Mouse (Mus musculus) lung, embryonic 16.5 days (tissue): ENCODE results near the gene Mrps7. TPM values are rescaled to one million over a fixed set of nuclear protein-coding genes. Genes with fewer than 3 reads are reported as not detected.

Experiments used
- ATAC-seq: fragments of 200-750 bp; cut with Nextera tagmentation; 2 replicates; pipeline ENCODE4 v1.8.0; 2017; ENCODE audit warnings: low read depth, mild to moderate bottlenecking, moderate library complexity
- H3K27ac ChIP-seq: fragments of 300-500 bp; sonication (generic); 2 replicates; pipeline ENCODE4 v1.5.1; 2014; ENCODE audit warnings: mild to moderate bottlenecking, control low read depth, low read length
- H3K27me3 ChIP-seq: fragments of 300-500 bp; sonication (generic); 2 replicates; pipeline ENCODE4 v1.6.1; 2014; ENCODE audit warnings: low read depth, low read length, mixed read lengths; ENCODE audit not compliant: control insufficient read depth, insufficient read depth
- H3K36me3 ChIP-seq: fragments of 300-500 bp; sonication (generic); 2 replicates; pipeline ENCODE4 v1.6.1; 2014; ENCODE audit warnings: low read length; ENCODE audit not compliant: control insufficient read depth, insufficient read depth
- H3K4me1 ChIP-seq: fragments of 300-500 bp; sonication (generic); replicated peaks from 2 replicates; pipeline ENCODE4 v1.6.1; 2014; ENCODE audit warnings: low read length, mixed read lengths; ENCODE audit not compliant: control insufficient read depth, insufficient read depth
- H3K4me2 ChIP-seq: fragments of 300-500 bp; sonication (generic); 2 replicates; pipeline ENCODE4 v1.6.1; 2014; ENCODE audit warnings: low read depth, low read length, control low read depth
- H3K4me3 ChIP-seq: fragments of 300-500 bp; sonication (generic); 2 replicates; pipeline ENCODE4 v1.5.1; 2014; ENCODE audit warnings: mild to moderate bottlenecking, low read length, control low read depth
- H3K9ac ChIP-seq: fragments of 300-500 bp; sonication (generic); 2 replicates; pipeline ENCODE4 v1.6.1; 2014; ENCODE audit warnings: low read length, control low read depth
- H3K9me3 ChIP-seq: fragments of 300-500 bp; sonication (generic); 2 replicates; pipeline ENCODE4 v1.6.1; 2016; ENCODE audit warnings: low read length; ENCODE audit not compliant: control insufficient read depth
- WGBS: fragments of 180-500 bp; shearing (Covaris S2); extraction: QIAGEN DNeasy Blood & Tissue Kit; methylation state at CpG from one replicate; pipeline ENCODE4 v1.1.7; 2014; 5-methylcytosine and 5-hydroxymethylcytosine counted together
- polyA plus RNA-seq: library from polyadenylated mRNA; unstranded; fragments of >200 nt; fragmentation: Nextera tagmentation; extraction: Ambion mirVana; gene quantifications from 2 replicates; pipeline ENCODE4 v1.2.1, GENCODE M21; 2015

Mrps7 gene
- polyA plus RNA-seq, 1 experiment from 2014 or later: 87.6 TPM

GRCm38 (mm10) chr11:115614346-115615107 lies 10.8 kb downstream of the Mrps7 start:
- Histone ChIP-seq H3K9me3 (no peaks in the 10 kb centered on the region), H3K36me3 (0 out of 2 replicates have a peak, but pooled peaks cover 3% of the 10 kb centered on the region), H3K4me2 (no peak overlapping the region), H3K27ac (no peak overlapping the region), H3K4me1 (peaks cover 14% of the 10 kb centered on the region), H3K9ac (no peak overlapping the region), H3K4me3 (no peak overlapping the region), H3K27me3 (no peaks in the 10 kb centered on the region)
- no peak for ATAC-seq
- WGBS: 79% methylated on average over 10 of the region's 10 CpGs

GRCm38 (mm10) chr11:115615108-115615825 lies 11.5 kb downstream of the Mrps7 start:
- H3K36me3 ChIP-seq: 0 out of 2 replicates have a peak, but pooled peaks cover 4% of the 10 kb centered on the region
- H3K4me1 ChIP-seq: peaks cover 14% of the 10 kb centered on the region
- H3K27me3 ChIP-seq: no peaks in the 10 kb centered on the region
- no peaks in the 10 kb centered on the region for H3K9me3 ChIP-seq
- WGBS: 73% methylated on average over 15 of the region's 15 CpGs
- peak overlapping the region; percentile 18; the same call in 1 of the 2 replicates for H3K9ac ChIP-seq
- H3K4me2 ChIP-seq: no peak overlapping the region
- ATAC-seq: no peak
- H3K27ac ChIP-seq: no peak overlapping the region; the same call in 1 of the 2 replicates
- H3K4me3 ChIP-seq: no peak overlapping the region

GRCm38 (mm10) chr11:115615875-115616274 lies 12.2 kb downstream of the Mrps7 start:
- peaks cover 14% of the 10 kb centered on the region for H3K4me1 ChIP-seq
- 80% methylated on average over 6 of the region's 6 CpGs for WGBS
- no peak for ATAC-seq
- no peak overlapping the region for H3K9ac ChIP-seq
- H3K36me3 ChIP-seq: 0 out of 2 replicates have a peak, but pooled peaks cover 9% of the 10 kb centered on the region
- no peak overlapping the region for H3K27ac ChIP-seq
- no peak overlapping the region for H3K4me2 ChIP-seq
- no peaks in the 10 kb centered on the region for H3K9me3 ChIP-seq
- no peak overlapping the region for H3K4me3 ChIP-seq
- no peaks in the 10 kb centered on the region for H3K27me3 ChIP-seq

GRCm38 (mm10) chr11:115616371-115616770 lies 12.6 kb downstream of the Mrps7 start:
- 88% methylated on average over 7 of the region's 7 CpGs for WGBS

GRCm38 (mm10) chr11:115616893-115617292 lies 13.2 kb downstream of the Mrps7 start:
- Histone ChIP-seq H3K27me3 (no peaks in the 10 kb centered on the region), H3K4me3 (no peak overlapping the region), H3K27ac (no peak overlapping the region), H3K9me3 (no peaks in the 10 kb centered on the region), H3K4me1 (peaks cover 10% of the 10 kb centered on the region), H3K9ac (no peak overlapping the region), H3K4me2 (no peak overlapping the region), H3K36me3 (peaks cover 9% of the 10 kb centered on the region; the same call in 1 of the 2 replicates)
- WGBS: 80% methylated on average over 6 of the region's 6 CpGs
- no peak for ATAC-seq

More at GRCm38 (mm10) chr11:115616371-115616770, 12.6 kb downstream of the Mrps7 start:
- H3K27ac ChIP-seq: no peak overlapping the region
- peaks cover 14% of the 10 kb centered on the region for H3K4me1 ChIP-seq
- no peak overlapping the region for H3K4me2 ChIP-seq
- no peak overlapping the region for H3K4me3 ChIP-seq
- no peak for ATAC-seq
- H3K36me3 ChIP-seq: peaks cover 9% of the 10 kb centered on the region; the same call in 1 of the 2 replicates
- H3K27me3 ChIP-seq: no peaks in the 10 kb centered on the region
- no peaks in the 10 kb centered on the region for H3K9me3 ChIP-seq
- no peak overlapping the region for H3K9ac ChIP-seq

- Histone ChIP-seq H3K4me3 (no peak overlapping the region), H3K27me3 (no peaks in the 10 kb centered on the region), H3K9ac (no peak overlapping the region), H3K27ac (no peak overlapping the region), H3K9me3 (no peaks in the 10 kb centered on the region), H3K36me3 (peaks cover 9% of the 10 kb centered on the region; the same call in 1 of the 2 replicates), H3K4me1 (peaks cover 7% of the 10 kb centered on the region), H3K4me2 (no peak overlapping the region)
- ATAC-seq: no peak
- 69% methylated on average over 2 of the region's 2 CpGs for WGBS
Observed at GRCm38 (mm10) chr11:115618001-115618400, 14.3 kb downstream of the Mrps7 start.

- H3K4me2 ChIP-seq: no peak overlapping the region
- 85% methylated on average over 16 of the region's 16 CpGs for WGBS
- H3K9me3 ChIP-seq: no peaks in the 10 kb centered on the region
- H3K27me3 ChIP-seq: no peaks in the 10 kb centered on the region
- no peak overlapping the region for H3K4me3 ChIP-seq
- no peak for ATAC-seq
- peaks cover under 1% of the 10 kb centered on the region; the same call in 1 of the 2 replicates for H3K4me1 ChIP-seq
- H3K27ac ChIP-seq: no peak overlapping the region
- H3K36me3 ChIP-seq: peaks cover 11% of the 10 kb centered on the region; the same call in 1 of the 2 replicates
- 0 out of 2 replicates have a peak overlapping the region, but pooled peaks have one; percentile 20 for H3K9ac ChIP-seq
Observed at GRCm38 (mm10) chr11:115618732-115619516, 15.2 kb downstream of the Mrps7 start.

- H3K9ac ChIP-seq: no peak overlapping the region
- H3K4me1 ChIP-seq: no peaks in the 10 kb centered on the region
- H3K36me3 ChIP-seq: peaks cover 9% of the 10 kb centered on the region; the same call in 1 of the 2 replicates
- H3K27ac ChIP-seq: no peak overlapping the region
- 89% methylated on average over 7 of the region's 7 CpGs for WGBS
- H3K9me3 ChIP-seq: no peaks in the 10 kb centered on the region
- no peak overlapping the region for H3K4me3 ChIP-seq
- no peak for ATAC-seq
- H3K4me2 ChIP-seq: no peak overlapping the region
- H3K27me3 ChIP-seq: no peaks in the 10 kb centered on the region
Observed at GRCm38 (mm10) chr11:115619949-115620348, 16.2 kb downstream of the Mrps7 start.
